ENCODE assay signal across 8 mouse cellular contexts in the genomic region with DNA sequence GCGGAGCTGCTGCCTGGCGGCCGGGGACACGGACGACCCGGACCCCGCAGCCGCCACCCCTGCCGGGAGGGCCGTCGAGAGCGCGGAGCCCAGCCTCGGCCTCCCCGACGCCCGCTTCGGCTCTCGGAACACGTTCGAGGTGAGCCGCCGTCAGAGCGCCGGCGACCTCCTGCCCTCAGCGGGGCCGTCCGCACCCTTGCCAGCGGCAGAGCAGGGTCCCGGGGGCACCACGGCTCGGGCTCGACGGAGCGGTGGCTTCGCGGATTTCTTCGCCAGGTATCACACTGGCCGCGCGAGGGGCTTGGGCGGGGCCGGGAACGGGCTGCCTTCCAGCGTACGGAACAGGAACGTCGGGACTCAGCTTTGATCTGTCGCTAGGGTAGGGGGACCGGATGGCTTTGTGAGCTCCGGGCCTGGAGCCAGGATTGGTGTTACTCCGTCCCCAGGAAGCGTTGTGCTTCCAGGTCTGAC. TPM values are rescaled to one million over a fixed set of nuclear protein-coding genes. Genes with fewer than 3 reads are reported as not detected.
DNase-seq lines count a peak whose midpoint lies in the region; ATAC-seq and TF ChIP-seq lines count a peak whose summit lies in the region.

No protein-coding gene starts in this region.

- TF ChIP-seq CTCF in CH12.LX (conservative IDR thresholded peaks at IDR 0.05 in 1 of 2, IDR thresholded peaks at IDR 0.05 in 1 of 2; ENCODE audit: low read depth in 2 of 2, low read length in 2 of 2): no peak
- no peak for TF ChIP-seq CTCF in bone marrow, adult 2 months (IDR thresholded peaks at IDR 0.05; ENCODE audit: control insufficient read depth, insufficient read depth, low read length)
- no peak for TF ChIP-seq CTCF in embryonic fibroblast, embryonic 13.5 days (IDR thresholded peaks at IDR 0.05; ENCODE audit: borderline replicate concordance, insufficient read depth, low read length)
- no peak for TF ChIP-seq CTCF in testis, adult 2 months (IDR thresholded peaks at IDR 0.05; ENCODE audit: control insufficient read depth, insufficient read depth, insufficient replicate concordance, low read depth, low read length)

- H3K4me3 ChIP-seq in CH12.LX (replicated peaks in 1 of 3; ENCODE audit: low read depth in 2 of 3, low read length in 2 of 3, poor library complexity in 1 of 3): peak overlapping the region; percentile 54 to 81 (median 78)
- peak overlapping the region; percentile 76 for H3K4me3 ChIP-seq in bone marrow, adult 2 months (replicated peaks; ENCODE audit: control insufficient read depth, low read depth, low read length)
- H3K4me3 ChIP-seq in embryonic fibroblast, embryonic 13.5 days (ENCODE audit: insufficient read depth, low read length): peak overlapping the region; percentile 77
- H3K4me3 ChIP-seq in heart, embryonic 11.5 days (ENCODE audit: low read depth, low read length): peak overlapping the region; percentile 88
- peak overlapping the region; percentile 92 for H3K4me3 ChIP-seq in liver, embryonic 12.5 days
- peak overlapping the region; percentile 90 for H3K4me3 ChIP-seq in testis, adult 2 months (ENCODE audit: control insufficient read depth, low read depth, low read length)

- H3K79me2 ChIP-seq in CH12.LX (replicated peaks; ENCODE audit: control insufficient read depth, extremely low read depth, insufficient read depth, poor library complexity, severe bottlenecking): no peaks in the 10 kb centered on the region

- DNase-seq in CH12.LX (ENCODE audit: extremely low read depth): no peak
- DNase-seq in kidney, adult 9 months: peak; percentile 50

- H3K9ac ChIP-seq in CH12.LX (ENCODE audit: insufficient read depth, low read depth): peak overlapping the region; percentile 47; the same call in 1 of the 2 replicates
- peak overlapping the region; percentile 88 for H3K9ac ChIP-seq in heart, embryonic 11.5 days (ENCODE audit: low read depth, low read length)
- H3K9ac ChIP-seq in liver, embryonic 12.5 days: peak overlapping the region; percentile 86

- TF ChIP-seq EP300 in CH12.LX (IDR thresholded peaks at IDR 0.05; ENCODE audit: low read length): no peak

- TF ChIP-seq RAD21 in CH12.LX (IDR thresholded peaks at IDR 0.05; ENCODE audit: low read depth, low read length): no peak

- peaks cover 5 to 9% of the 10 kb centered on the region in 2 experiments; a peak in 3 of 4 replicates for H3K4me1 ChIP-seq in CH12.LX (ENCODE audit: control insufficient read depth in 1 of 2, insufficient read depth in 2 of 2)
- no peaks in the 10 kb centered on the region for H3K4me1 ChIP-seq in bone marrow, adult 2 months (ENCODE audit: control insufficient read depth, insufficient read depth, low read length)
- H3K4me1 ChIP-seq in embryonic fibroblast, embryonic 13.5 days (ENCODE audit: control insufficient read depth, insufficient read depth, low read length): no peaks in the 10 kb centered on the region
- H3K4me1 ChIP-seq in heart, embryonic 11.5 days (ENCODE audit: control insufficient read depth, insufficient read depth, low read length): no peaks in the 10 kb centered on the region
- H3K4me1 ChIP-seq in liver, embryonic 12.5 days: peaks cover 23% of the 10 kb centered on the region
- H3K4me1 ChIP-seq in testis, adult 2 months (ENCODE audit: control insufficient read depth, insufficient read depth, low read length): peaks cover 4% of the 10 kb centered on the region; the same call in 1 of the 2 replicates

- no peaks in the 10 kb centered on the region for H3K27me3 ChIP-seq in CH12.LX (replicated peaks)
- no peaks in the 10 kb centered on the region for H3K27me3 ChIP-seq in heart, embryonic 11.5 days (ENCODE audit: control insufficient read depth, insufficient read depth, low read length)
- H3K27me3 ChIP-seq in liver, embryonic 12.5 days (replicated peaks): no peaks in the 10 kb centered on the region
- no peaks in the 10 kb centered on the region for H3K27me3 ChIP-seq in testis, adult 2 months (ENCODE audit: control insufficient read depth, insufficient read depth, low read length)

- no peak for TF ChIP-seq POLR2A in CH12.LX (IDR thresholded peaks at IDR 0.05; ENCODE audit: low read depth, low read length)
- no peak for TF ChIP-seq POLR2A in bone marrow, adult 2 months (IDR thresholded peaks at IDR 0.05; ENCODE audit: borderline replicate concordance, control insufficient read depth, low read depth, low read length)
- no peak for TF ChIP-seq POLR2A in embryonic fibroblast, embryonic 13.5 days (IDR thresholded peaks at IDR 0.05; ENCODE audit: low read depth, low read length)
- peak; percentile 36; the same call in 1 of the 2 replicates for TF ChIP-seq POLR2A in testis, adult 2 months (IDR thresholded peaks at IDR 0.05; ENCODE audit: control insufficient read depth, low read depth, low read length)

- no peaks in the 10 kb centered on the region for H3K9me3 ChIP-seq in CH12.LX (replicated peaks; ENCODE audit: low read length)
- no peaks in the 10 kb centered on the region for H3K9me3 ChIP-seq in heart, embryonic 11.5 days (replicated peaks; ENCODE audit: control insufficient read depth, low read length)
- H3K9me3 ChIP-seq in liver, embryonic 12.5 days (replicated peaks): no peaks in the 10 kb centered on the region

- peak; percentile 61 for ATAC-seq in heart, embryonic 11.5 days (replicated peaks; ENCODE audit: insufficient number of reproducible peaks, low FRiP score, low TSS enrichment)
- peak; percentile 49 for ATAC-seq in liver, embryonic 12.5 days
- 0 out of 2 replicates have a peak, but pooled peaks have one; percentile 36 for ATAC-seq in monocyte, adult 5-6 weeks (replicated peaks; ENCODE audit: insufficient number of reproducible peaks, low FRiP score, low TSS enrichment, poor library complexity, severe bottlenecking)

- dilution Hi-C loops in CH12.LX (cut with MboI; ENCODE audit: extremely low pct_ligation_motif_present, extremely low pct_unique_long_range_greater_than_20kb, low sequenced_read_pairs): no loop called here

- H3K27ac ChIP-seq in CH12.LX (ENCODE audit: insufficient read depth, low read depth): no peak overlapping the region
- H3K27ac ChIP-seq in bone marrow, adult 2 months (ENCODE audit: control insufficient read depth, insufficient read depth, low read depth, low read length, poor library complexity): peak overlapping the region; percentile 90; the same call in 1 of the 2 replicates
- H3K27ac ChIP-seq in embryonic fibroblast, embryonic 13.5 days (ENCODE audit: insufficient read depth, low read length): no peak overlapping the region
- H3K27ac ChIP-seq in heart, embryonic 11.5 days (ENCODE audit: low read depth, low read length): peak overlapping the region; percentile 90
- H3K27ac ChIP-seq in liver, embryonic 12.5 days: peak overlapping the region; percentile 94
- peak overlapping the region; percentile 89 for H3K27ac ChIP-seq in testis, adult 2 months (ENCODE audit: control insufficient read depth, insufficient read depth, low read depth, low read length)

- no peaks in the 10 kb centered on the region for H3K36me3 ChIP-seq in CH12.LX (replicated peaks in 1 of 2; ENCODE audit: control insufficient read depth in 1 of 2, insufficient read depth in 1 of 2, low read length in 1 of 2)
- no peaks in the 10 kb centered on the region for H3K36me3 ChIP-seq in heart, embryonic 11.5 days (ENCODE audit: control insufficient read depth, insufficient read depth, low read length)
- no peaks in the 10 kb centered on the region; the same call in 1 of the 2 replicates for H3K36me3 ChIP-seq in liver, embryonic 12.5 days
- H3K36me3 ChIP-seq in testis, adult 2 months (ENCODE audit: control insufficient read depth, insufficient read depth, low read length): no peaks in the 10 kb centered on the region

- in situ Hi-C loops in CH12.LX (cut with MboI; ENCODE audit: low pct_ligation_motif_present, low pct_unique_long_range_greater_than_20kb, low sequenced_read_pairs): no loop called here

- WGBS in bone marrow, adult 2 months: 1% methylated on average over 54 of the region's 54 CpGs
- under 1% methylated on average over 53 of the region's 54 CpGs for WGBS in heart, embryonic 11.5 days (ENCODE audit: insufficient replicate concordance)
- under 1% methylated on average over 41 of the region's 54 CpGs for WGBS in liver, embryonic 12.5 days (ENCODE audit: insufficient replicate concordance)

- H3K4me2 ChIP-seq in CH12.LX (ENCODE audit: insufficient read depth, low read depth, poor library complexity, severe bottlenecking): peak overlapping the region; percentile 24; the same call in 1 of the 2 replicates
- H3K4me2 ChIP-seq in heart, embryonic 11.5 days: peak overlapping the region; percentile 77
- peak overlapping the region; percentile 83 for H3K4me2 ChIP-seq in liver, embryonic 12.5 days

TF ChIP-seq in CH12.LX, 34 proteins besides CTCF, POLR2A, EP300 and RAD21:
- TF ChIP-seq HCFC1 (IDR thresholded peaks at IDR 0.05; ENCODE audit: low read depth, low read length) (no peak), TCF12 (IDR thresholded peaks at IDR 0.05; ENCODE audit: low read depth, low read length) (no peak)

RNA-seq across cellular contexts. Expression of a gene that starts 0.8 kb away (rescaled TPM):
- 1.6 and 1.7 TPM in 2 replicates for total RNA-seq in CH12.LX (2012; rRNA removed)
- 3.2 and 4.4 TPM in 2 replicates for total RNA-seq in CH12.LX (2014; rRNA removed)
- polyA plus RNA-seq in CH12.LX (2012; ENCODE audit: insufficient read length, low read depth): 1.9 and 2.0 TPM in 2 replicates
- polyA plus RNA-seq in bone marrow, adult 2 months (2011; ENCODE audit: insufficient read depth, insufficient read length, low replicate concordance, missing spikeins): 0.70 and 2.4 TPM in 2 replicates
- 9.3 and 9.8 TPM in 2 replicates for polyA plus RNA-seq in embryonic fibroblast, embryonic 13.5 days (2011; ENCODE audit: insufficient read length, low read depth, missing spikeins)
- polyA plus RNA-seq in heart, embryonic 11.5 days (2014; fragmentation: Nextera tagmentation; extraction: Ambion mirVana): 2.0 and 2.2 TPM in 2 replicates
- polyA plus RNA-seq in liver, embryonic 12.5 days (2016; fragmentation: Nextera tagmentation; extraction: Ambion mirVana): 2.0 and 2.3 TPM in 2 replicates
- 5.5 to 10.3 TPM (median 6.4 TPM) in 3 replicates for total RNA-seq in monocyte, adult 5-6 weeks (2017)
- 4.8 and 5.0 TPM in 2 replicates for polyA plus RNA-seq in testis, adult 2 months (2012; rRNA removed)

RNA-seq across cellular contexts. Expression of a gene that starts 18.2 kb away (rescaled TPM):
- total RNA-seq in CH12.LX (2012; rRNA removed) (15.1 and 23.2 TPM in 2 replicates), CH12.LX (2014; rRNA removed) (38.3 and 41.3 TPM in 2 replicates)
- polyA plus RNA-seq in CH12.LX (2012; ENCODE audit: insufficient read length, low read depth): 32.9 and 34.9 TPM in 2 replicates
- 4.3 and 6.1 TPM in 2 replicates for polyA plus RNA-seq in bone marrow, adult 2 months (2011; ENCODE audit: insufficient read depth, insufficient read length, low replicate concordance, missing spikeins)
- 20.7 and 22.6 TPM in 2 replicates for polyA plus RNA-seq in embryonic fibroblast, embryonic 13.5 days (2011; ENCODE audit: insufficient read length, low read depth, missing spikeins)
- 6.2 and 6.6 TPM in 2 replicates for polyA plus RNA-seq in heart, embryonic 11.5 days (2014; fragmentation: Nextera tagmentation; extraction: Ambion mirVana)
- 8.1 and 8.3 TPM in 2 replicates for polyA plus RNA-seq in liver, embryonic 12.5 days (2016; fragmentation: Nextera tagmentation; extraction: Ambion mirVana)
- total RNA-seq in monocyte, adult 5-6 weeks (2017): 13.9 to 21.6 TPM (median 15.4 TPM) in 3 replicates
- polyA plus RNA-seq in testis, adult 2 months (2012; rRNA removed): 3.0 and 3.4 TPM in 2 replicates

Comparison
In these comparisons a context has a peak if more than half of its experiments do, and no peak if none do; other contexts are left out.
1. H3K27ac ChIP-seq: peak in bone marrow, adult 2 months (single experiment), heart, embryonic 11.5 days (single experiment), liver, embryonic 12.5 days (single experiment) and testis, adult 2 months (single experiment); none in CH12.LX (single experiment) and embryonic fibroblast, embryonic 13.5 days (single experiment).
2. H3K4me2 ChIP-seq: peak in every context shown above with its lines; median percentile 83 in liver, embryonic 12.5 days; 77 in heart, embryonic 11.5 days; 24 in CH12.LX.
3. Peak in every context shown above with its lines, with median percentiles within 50 percentile points of each other: H3K4me3 ChIP-seq, H3K9ac ChIP-seq and ATAC-seq.